Mouse (Mus musculus) lung, embryonic 14.5 days (tissue): ENCODE measurements at regions not wholly inside any gene's neighbourhood (a gene's known extent, or its start where the extent isn't known, plus 50 kb on each side); places are given as distances from the start of the nearest gene placed in this dataset.

Experiments used
- ATAC-seq: fragments of 200-750 bp; cut with Nextera tagmentation; 2 replicates; pipeline ENCODE4 v1.8.0; 2017; ENCODE audit warnings: mild to moderate bottlenecking, moderate TSS enrichment, moderate library complexity; ENCODE audit not compliant: insufficient read depth
- DNase-seq: peaks from one replicate; pipeline ENCODE4 v3.0.0-alpha.2; 2015
- H3K27ac ChIP-seq: fragments of 300-500 bp; sonication (generic); 2 replicates; pipeline ENCODE4 v1.5.1; 2014; ENCODE audit warnings: low read depth, mild to moderate bottlenecking, moderate library complexity
- H3K27me3 ChIP-seq: fragments of 300-500 bp; sonication (generic); 2 replicates; pipeline ENCODE4 v1.6.1; 2014; ENCODE audit warnings: low read length, control low read depth; ENCODE audit not compliant: insufficient read depth
- H3K36me3 ChIP-seq: fragments of 300-500 bp; sonication (generic); 2 replicates; pipeline ENCODE4 v1.6.1; 2014; ENCODE audit warnings: control low read depth; ENCODE audit not compliant: insufficient read depth
- H3K4me1 ChIP-seq: fragments of 300-500 bp; sonication (generic); 2 replicates; pipeline ENCODE4 v1.6.1; 2014; ENCODE audit warnings: antibody characterized with exemption, control low read depth; ENCODE audit not compliant: insufficient read depth
- H3K4me2 ChIP-seq: fragments of 300-500 bp; sonication (generic); 2 replicates; pipeline ENCODE4 v1.6.1; 2014; ENCODE audit warnings: mild to moderate bottlenecking
- H3K4me3 ChIP-seq: fragments of 300-500 bp; sonication (generic); 2 replicates; pipeline ENCODE4 v1.5.1; 2014; ENCODE audit warnings: low read depth, low read length
- H3K9ac ChIP-seq: fragments of 300-500 bp; sonication (generic); 2 replicates; pipeline ENCODE4 v1.6.1; 2014
- H3K9me3 ChIP-seq: fragments of 300-500 bp; sonication (generic); 2 replicates; pipeline ENCODE4 v1.6.1; 2016; ENCODE audit warnings: low read depth, low read length, control low read depth
- CTCF ChIP-seq: IDR thresholded peaks from 2 replicates; pipeline ENCODE4 v1.5.1; 2016; ENCODE audit warnings: antibody characterized with exemption, low read depth
- WGBS: fragments of 180-500 bp; shearing (Covaris S2); extraction: QIAGEN DNeasy Blood & Tissue Kit; methylation state at CpG from one replicate; pipeline ENCODE4 v1.1.7; 2014; 5-methylcytosine and 5-hydroxymethylcytosine counted together

GRCm38 (mm10) chr5:91198620-91199019, 59.2 kb downstream of the Areg start:
- Histone ChIP-seq H3K9ac (no peak overlapping the region), H3K36me3 (no peaks in the 10 kb centered on the region), H3K27ac (no peak overlapping the region), H3K4me2 (no peak overlapping the region), H3K4me3 (no peak overlapping the region), H3K9me3 (no peaks in the 10 kb centered on the region), H3K4me1 (no peaks in the 10 kb centered on the region), H3K27me3 (no peaks in the 10 kb centered on the region)
- ATAC-seq, result no peak; the same call in 1 of the 2 replicates
- 25% methylated on average over 7 of the region's 7 CpGs for WGBS
- peak; percentile 72 for TF ChIP-seq CTCF
- peak; percentile 69 for DNase-seq

GRCm38 (mm10) chr5:91200448-91200847, 61.0 kb downstream of the Areg start:
- H3K4me3 ChIP-seq, result no peak overlapping the region
- H3K9ac ChIP-seq, result no peak overlapping the region
- 28% methylated on average over 5 of the region's 5 CpGs for WGBS
- H3K4me1 ChIP-seq, result no peaks in the 10 kb centered on the region
- DNase-seq, result no peak
- H3K27ac ChIP-seq, result no peak overlapping the region
- ATAC-seq, result no peak
- no peaks in the 10 kb centered on the region for H3K9me3 ChIP-seq
- H3K27me3 ChIP-seq, result no peaks in the 10 kb centered on the region
- H3K36me3 ChIP-seq, result no peaks in the 10 kb centered on the region
- no peak overlapping the region for H3K4me2 ChIP-seq
- TF ChIP-seq CTCF, result no peak

- DNase-seq, result peak; percentile 47
- no peaks in the 10 kb centered on the region for H3K9me3 ChIP-seq
- ATAC-seq, result no peak
- TF ChIP-seq CTCF, result no peak
- H3K9ac ChIP-seq, result no peak overlapping the region
- WGBS, result 70% methylated on average over 13 of the region's 13 CpGs
- H3K27me3 ChIP-seq, result no peaks in the 10 kb centered on the region
- no peak overlapping the region for H3K27ac ChIP-seq
- no peak overlapping the region for H3K4me3 ChIP-seq
- no peaks in the 10 kb centered on the region for H3K36me3 ChIP-seq
- no peak overlapping the region for H3K4me2 ChIP-seq
- H3K4me1 ChIP-seq, result no peaks in the 10 kb centered on the region
Observed at GRCm38 (mm10) chr5:91204225-91205005, 65.0 kb downstream of the Areg start.

GRCm38 (mm10) chr5:91205350-91205880, 66.0 kb downstream of the Areg start:
- ATAC-seq, result peak; percentile 68; the same call in 1 of the 2 replicates
- H3K36me3 ChIP-seq, result no peaks in the 10 kb centered on the region
- H3K27ac ChIP-seq, result no peak overlapping the region
- H3K4me2 ChIP-seq, result no peak overlapping the region
- H3K9me3 ChIP-seq, result no peaks in the 10 kb centered on the region
- H3K4me3 ChIP-seq, result no peak overlapping the region
- no peaks in the 10 kb centered on the region for H3K27me3 ChIP-seq
- no peak overlapping the region for H3K9ac ChIP-seq
- no peak for TF ChIP-seq CTCF
- H3K4me1 ChIP-seq, result no peaks in the 10 kb centered on the region
- 47% methylated on average over 3 of the region's 3 CpGs for WGBS
- peak; percentile 33 for DNase-seq

- DNase-seq, result no peak
Observed at GRCm38 (mm10) chr5:91206569-91207490, 67.4 kb downstream of the Areg start.

GRCm38 (mm10) chr5:91220174-91220573, 80.8 kb downstream of the Areg start:
- ATAC-seq (no peak), DNase-seq (no peak)
- Histone ChIP-seq H3K4me2 (no peak overlapping the region), H3K4me1 (no peaks in the 10 kb centered on the region), H3K9ac (no peak overlapping the region), H3K4me3 (no peak overlapping the region), H3K27ac (no peak overlapping the region), H3K36me3 (no peaks in the 10 kb centered on the region), H3K27me3 (no peaks in the 10 kb centered on the region), H3K9me3 (no peaks in the 10 kb centered on the region)
- WGBS, result 71% methylated on average over 4 of the region's 4 CpGs
- no peak for TF ChIP-seq CTCF

More at GRCm38 (mm10) chr5:91206569-91207490, 67.4 kb downstream of the Areg start:
- Histone ChIP-seq H3K9me3 (no peaks in the 10 kb centered on the region), H3K4me3 (no peak overlapping the region), H3K4me2 (no peak overlapping the region), H3K27ac (0 out of 2 replicates have a peak overlapping the region, but pooled peaks have one; percentile 6), H3K9ac (no peak overlapping the region), H3K27me3 (no peaks in the 10 kb centered on the region), H3K36me3 (no peaks in the 10 kb centered on the region), H3K4me1 (no peaks in the 10 kb centered on the region)
- no peak for TF ChIP-seq CTCF
- no peak for ATAC-seq
- 68% methylated on average over 9 of the region's 9 CpGs for WGBS

GRCm38 (mm10) chr5:91241656-91242055, 102.3 kb downstream of the Areg start:
- Histone ChIP-seq H3K4me3 (no peak overlapping the region), H3K4me1 (no peaks in the 10 kb centered on the region), H3K27ac (no peak overlapping the region), H3K9me3 (no peaks in the 10 kb centered on the region), H3K36me3 (no peaks in the 10 kb centered on the region), H3K4me2 (no peak overlapping the region), H3K27me3 (no peaks in the 10 kb centered on the region), H3K9ac (no peak overlapping the region)
- TF ChIP-seq CTCF, result no peak
- 46% methylated on average over 4 of the region's 4 CpGs for WGBS
- ATAC-seq (no peak), DNase-seq (peak; percentile 33)
